Mouse (Mus musculus) lung, postnatal 0 days (tissue): ENCODE measurements around the gene Arhgap20. TPM values are rescaled to one million over a fixed set of nuclear protein-coding genes. Genes with fewer than 3 reads are reported as not detected.

Experiments used
- ATAC-seq: fragments of 200-750 bp; cut with Nextera tagmentation; 2 replicates; pipeline ENCODE4 v1.8.0; 2017; ENCODE audit warnings: moderate library complexity
- DNase-seq: peaks from one replicate; pipeline ENCODE4 v3.0.0-alpha.2; 2016; ENCODE audit warnings: low spot score
- H3K27ac ChIP-seq: fragments of 300-500 bp; sonication (generic); 2 replicates; pipeline ENCODE4 v1.5.1; 2014; ENCODE audit warnings: antibody characterized with exemption, mild to moderate bottlenecking, low read length, mixed read lengths
- H3K27me3 ChIP-seq: fragments of 300-500 bp; sonication (generic); replicated peaks from 2 replicates; pipeline ENCODE4 v1.6.1; 2014; ENCODE audit warnings: low read length, mixed read lengths; ENCODE audit not compliant: insufficient read depth
- H3K36me3 ChIP-seq: fragments of 300-500 bp; sonication (generic); 2 replicates; pipeline ENCODE4 v1.6.1; 2014; ENCODE audit warnings: low read length, mixed read lengths; ENCODE audit not compliant: insufficient read depth
- H3K4me1 ChIP-seq: fragments of 300-500 bp; sonication (generic); 2 replicates; pipeline ENCODE4 v1.6.1; 2014; ENCODE audit warnings: antibody characterized with exemption, low read depth, low read length, mixed read lengths; ENCODE audit not compliant: insufficient read depth
- H3K4me2 ChIP-seq: fragments of 300-500 bp; sonication (generic); replicated peaks from 2 replicates; pipeline ENCODE4 v1.6.1; 2014; ENCODE audit warnings: low read depth, mild to moderate bottlenecking, low read length, moderate library complexity, mixed read lengths
- H3K4me3 ChIP-seq: fragments of 300-500 bp; sonication (generic); 2 replicates; pipeline ENCODE4 v1.5.1; 2014; ENCODE audit warnings: low read depth, low read length
- H3K9ac ChIP-seq: fragments of 300-500 bp; sonication (generic); replicated peaks from 2 replicates; pipeline ENCODE4 v1.6.1; 2014; ENCODE audit warnings: low read depth, mild to moderate bottlenecking
- H3K9me3 ChIP-seq: fragments of 300-500 bp; sonication (generic); 2 replicates; pipeline ENCODE4 v1.6.1; 2016; ENCODE audit warnings: low read length, mixed read lengths
- CTCF ChIP-seq: IDR thresholded peaks from 2 replicates; pipeline ENCODE4 v1.5.1; 2016; ENCODE audit warnings: antibody characterized with exemption, mild to moderate bottlenecking
- EP300 ChIP-seq: IDR thresholded peaks from 2 replicates; pipeline ENCODE4 v1.6.1; 2016; ENCODE audit warnings: antibody characterized with exemption, mild to moderate bottlenecking, control low read depth
- WGBS: fragments of 180-500 bp; shearing (Covaris S2); extraction: QIAGEN DNeasy Blood & Tissue Kit; methylation state at CpG from one replicate; pipeline ENCODE4 v1.1.7; 2014; 5-methylcytosine and 5-hydroxymethylcytosine counted together
- polyA plus RNA-seq: library from polyadenylated mRNA; unstranded; fragments of >200 nt; fragmentation: Nextera tagmentation; extraction: Ambion mirVana; gene quantifications from 2 replicates; pipeline ENCODE4 v1.2.1, GENCODE M21; 2015

The Arhgap20 gene
- polyA plus RNA-seq, 1 experiment from 2014 or later: 7.5 TPM

DNA sequence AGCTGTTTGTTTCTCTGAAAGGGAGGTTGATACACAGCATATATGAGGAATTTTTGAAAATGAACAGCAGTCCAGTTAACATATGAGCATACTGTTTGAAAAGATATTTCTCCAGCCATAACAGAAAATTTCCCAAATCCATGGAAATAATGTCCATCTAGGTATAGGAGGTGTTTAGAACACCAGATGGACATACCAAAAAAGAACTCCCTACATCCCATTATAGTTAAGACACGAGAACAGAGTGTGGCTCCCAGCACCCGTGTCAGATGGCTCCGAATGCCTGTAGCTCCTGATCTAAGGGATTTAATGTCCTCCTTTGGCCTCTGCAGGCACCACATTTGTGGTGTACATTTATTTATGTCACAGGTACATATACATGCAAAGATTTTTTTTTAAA is 99.1 kb downstream of the Arhgap20 start:
- no peak for TF ChIP-seq CTCF
- TF ChIP-seq EP300: no peak

DNA sequence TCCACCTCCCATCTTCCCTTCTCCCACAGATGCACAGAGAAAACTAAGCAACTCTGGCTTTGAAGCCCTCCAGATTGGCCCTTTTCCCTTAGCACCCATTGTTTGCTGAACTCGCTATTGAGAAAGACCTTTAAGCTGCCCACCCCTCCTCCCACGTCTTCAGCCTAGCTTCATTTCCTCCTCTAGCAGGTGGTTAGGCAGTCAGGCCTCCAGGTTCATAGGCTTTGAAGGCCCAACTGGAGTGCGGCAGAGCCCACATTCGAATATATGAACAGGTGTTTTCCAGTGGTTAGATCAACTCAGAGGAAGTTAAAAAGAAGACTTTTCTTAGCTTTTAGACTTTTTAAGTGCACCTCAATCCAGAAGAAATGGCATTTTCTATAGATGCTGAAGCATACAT is 101.5 kb downstream of the Arhgap20 start:
- WGBS: 49% methylated on average over 4 of the region's 4 CpGs
- Histone ChIP-seq H3K4me1 (no peaks in the 10 kb centered on the region), H3K9ac (no peak overlapping the region), H3K4me2 (no peak overlapping the region), H3K9me3 (no peaks in the 10 kb centered on the region), H3K27ac (no peak overlapping the region), H3K4me3 (no peak overlapping the region), H3K36me3 (no peaks in the 10 kb centered on the region), H3K27me3 (no peaks in the 10 kb centered on the region)
- TF ChIP-seq CTCF: no peak
- no peak for DNase-seq
- ATAC-seq: no peak

More for the DNA sequence above, 99.1 kb downstream of the Arhgap20 start:
- no peak for ATAC-seq
- no peak overlapping the region for H3K4me2 ChIP-seq
- H3K27ac ChIP-seq: no peak overlapping the region
- no peak overlapping the region for H3K4me3 ChIP-seq
- no peak for DNase-seq
- no peaks in the 10 kb centered on the region for H3K27me3 ChIP-seq
- no peaks in the 10 kb centered on the region for H3K9me3 ChIP-seq
- WGBS: 94% methylated on average over 3 of the region's 3 CpGs
- no peak overlapping the region for H3K9ac ChIP-seq
- no peaks in the 10 kb centered on the region for H3K36me3 ChIP-seq
- H3K4me1 ChIP-seq: no peaks in the 10 kb centered on the region

DNA sequence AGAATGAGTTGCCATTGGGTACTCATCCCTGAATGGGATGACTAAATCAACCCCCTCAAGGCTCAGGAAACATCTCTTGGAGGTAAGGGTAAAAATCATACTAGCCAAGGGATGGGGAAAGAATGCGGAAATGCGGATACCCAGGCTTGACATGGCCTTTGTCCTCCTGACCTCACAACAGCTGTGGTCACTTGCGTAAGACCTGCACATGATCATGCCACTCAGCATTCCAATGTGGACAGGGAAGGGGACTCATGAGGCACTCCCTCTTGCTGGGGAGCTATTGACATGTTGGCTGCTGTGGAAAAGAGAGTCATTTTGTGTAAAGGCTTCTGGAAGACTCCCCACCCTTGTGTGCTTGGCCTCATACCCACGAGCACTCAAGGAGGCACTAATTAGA is 103.9 kb downstream of the Arhgap20 start:
- Histone ChIP-seq H3K27ac (no peak overlapping the region), H3K4me3 (no peak overlapping the region), H3K27me3 (no peaks in the 10 kb centered on the region), H3K9me3 (no peaks in the 10 kb centered on the region), H3K36me3 (no peaks in the 10 kb centered on the region), H3K4me1 (no peaks in the 10 kb centered on the region), H3K4me2 (no peak overlapping the region), H3K9ac (no peak overlapping the region)
- ATAC-seq (peak; percentile 19; the same call in 1 of the 2 replicates), DNase-seq (peak; percentile 26)
- WGBS: 77% methylated on average over 4 of the region's 4 CpGs
- no peak for TF ChIP-seq EP300
- TF ChIP-seq CTCF: no peak

DNA sequence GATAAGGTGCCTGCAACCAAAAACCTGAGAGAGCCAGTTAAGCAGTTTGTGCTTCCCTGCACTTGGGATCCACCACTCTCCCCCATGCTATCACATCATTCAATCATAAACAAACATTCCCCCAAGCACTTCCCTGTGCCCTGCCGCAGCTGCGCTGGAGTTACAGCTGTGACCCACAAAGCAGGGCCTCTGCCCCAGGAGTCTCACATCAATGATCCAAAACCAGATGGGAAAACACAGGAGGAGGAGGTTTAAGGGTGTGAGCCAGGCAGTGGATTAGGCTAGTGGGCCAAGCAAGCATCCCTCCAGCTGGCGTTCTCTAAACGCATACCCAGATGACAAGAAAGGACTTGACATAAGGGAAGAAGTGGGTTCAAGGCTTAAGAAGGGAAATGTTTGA is 109.2 kb downstream of the Arhgap20 start:
- WGBS: 28% methylated on average over 4 of the region's 4 CpGs
- no peaks in the 10 kb centered on the region for H3K36me3 ChIP-seq
- no peaks in the 10 kb centered on the region for H3K9me3 ChIP-seq
- DNase-seq (no peak), ATAC-seq (no peak)
- no peak overlapping the region for H3K9ac ChIP-seq
- H3K4me1 ChIP-seq: no peaks in the 10 kb centered on the region
- no peak overlapping the region for H3K27ac ChIP-seq
- no peak overlapping the region for H3K4me3 ChIP-seq
- no peak overlapping the region for H3K4me2 ChIP-seq
- TF ChIP-seq EP300 (no peak), CTCF (no peak)
- no peaks in the 10 kb centered on the region for H3K27me3 ChIP-seq

DNA sequence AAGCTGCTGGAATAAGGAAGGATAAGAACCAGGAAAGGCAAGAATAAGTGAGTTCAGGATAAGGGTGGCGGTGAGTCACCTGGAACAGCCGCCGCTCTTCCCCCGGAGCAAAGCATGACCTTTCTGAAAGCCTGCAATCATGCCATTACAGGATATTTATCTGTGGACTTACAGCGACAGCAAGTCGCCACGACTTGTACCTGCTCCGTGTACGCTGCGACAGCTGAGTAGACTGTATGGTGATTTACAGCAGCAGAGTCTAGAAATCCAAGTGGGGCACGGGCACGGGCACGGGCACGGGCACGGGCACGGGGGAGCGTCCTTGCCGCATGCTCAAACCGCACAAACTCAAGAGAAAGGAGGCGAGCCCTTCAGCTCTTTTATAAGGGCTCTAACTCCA is 110.4 kb downstream of the Arhgap20 start:
- Histone ChIP-seq H3K27me3 (no peaks in the 10 kb centered on the region), H3K9ac (no peak overlapping the region), H3K4me1 (no peaks in the 10 kb centered on the region), H3K27ac (no peak overlapping the region), H3K4me2 (peak overlapping the region; percentile 9; the same call in 1 of the 2 replicates), H3K9me3 (no peaks in the 10 kb centered on the region), H3K4me3 (no peak overlapping the region), H3K36me3 (no peaks in the 10 kb centered on the region)
- TF ChIP-seq EP300: no peak
- TF ChIP-seq CTCF: no peak
- DNase-seq: no peak
- WGBS: 64% methylated on average over 20 of the region's 20 CpGs
- no peak; the same call in 1 of the 2 replicates for ATAC-seq

DNA sequence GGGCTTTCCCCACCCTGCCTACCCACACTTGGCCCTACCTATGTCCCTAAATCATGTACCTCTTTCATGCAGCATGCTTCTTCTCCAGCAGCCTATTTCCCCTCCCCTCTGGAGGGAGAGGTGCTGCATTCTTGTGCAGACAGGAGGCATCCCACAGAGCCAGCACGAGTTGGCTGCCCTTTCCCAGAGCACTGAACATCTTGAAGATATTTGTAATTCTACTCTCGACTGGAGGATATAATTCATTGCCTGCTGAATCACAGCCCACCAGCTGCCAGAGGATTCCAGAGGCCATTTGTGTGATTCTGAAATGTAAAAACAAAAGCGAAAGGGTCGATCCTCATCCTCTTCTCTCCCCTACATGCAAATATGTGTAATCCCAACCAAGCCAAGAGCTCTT is 116.2 kb downstream of the Arhgap20 start:
- ATAC-seq (no peak), DNase-seq (peak; percentile 31)
- Histone ChIP-seq H3K9me3 (no peaks in the 10 kb centered on the region), H3K27ac (no peak overlapping the region), H3K4me3 (no peak overlapping the region), H3K27me3 (no peaks in the 10 kb centered on the region), H3K9ac (no peak overlapping the region), H3K4me2 (no peak overlapping the region), H3K36me3 (no peaks in the 10 kb centered on the region), H3K4me1 (no peaks in the 10 kb centered on the region)
- TF ChIP-seq EP300 (no peak), CTCF (no peak)
- 30% methylated on average over 4 of the region's 4 CpGs for WGBS

DNA sequence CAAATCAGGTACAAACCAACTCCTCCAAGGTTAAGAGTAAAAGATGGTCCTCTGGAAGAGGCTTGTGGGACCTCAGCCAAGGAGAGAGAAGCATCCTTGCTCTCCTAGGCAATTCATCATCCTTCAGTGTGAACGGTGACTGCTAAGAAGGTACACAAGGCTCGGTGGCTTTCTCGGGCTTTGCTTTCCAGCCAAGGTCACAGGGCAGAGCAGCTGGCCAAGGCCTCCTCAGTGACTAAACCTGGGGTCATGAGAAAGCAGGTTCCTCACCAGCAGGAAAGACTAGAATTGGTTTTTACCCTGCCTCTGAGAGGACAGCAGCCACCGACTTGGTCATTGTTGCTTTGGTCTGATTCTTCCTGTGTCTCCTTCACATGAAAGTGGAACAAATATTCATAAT is 116.7 kb downstream of the Arhgap20 start:
- no peak for ATAC-seq
- DNase-seq: no peak
- Histone ChIP-seq H3K27ac (no peak overlapping the region), H3K36me3 (no peaks in the 10 kb centered on the region), H3K4me3 (no peak overlapping the region), H3K9ac (no peak overlapping the region), H3K27me3 (no peaks in the 10 kb centered on the region), H3K9me3 (no peaks in the 10 kb centered on the region), H3K4me2 (no peak overlapping the region), H3K4me1 (no peaks in the 10 kb centered on the region)
- no peak for TF ChIP-seq EP300
- TF ChIP-seq CTCF: no peak
- WGBS: 44% methylated on average over 4 of the region's 4 CpGs
